Mouse (Mus musculus) ovary, adult 18-20 months (tissue): ENCODE data around the gene Epas1.

Experiments used
- DNase-seq: peaks from one replicate; pipeline ENCODE4 v3.0.0; 2022; ENCODE audit warnings: low spot score, mixed read lengths

Epas1 gene

GRCm38 (mm10) chr17:86753130-86753821 lies at the start of gene Epas1:
Gene Epas1 (plus strand): TSS chr17:86753700.
- DNase-seq, result peak; percentile 85

DNA sequence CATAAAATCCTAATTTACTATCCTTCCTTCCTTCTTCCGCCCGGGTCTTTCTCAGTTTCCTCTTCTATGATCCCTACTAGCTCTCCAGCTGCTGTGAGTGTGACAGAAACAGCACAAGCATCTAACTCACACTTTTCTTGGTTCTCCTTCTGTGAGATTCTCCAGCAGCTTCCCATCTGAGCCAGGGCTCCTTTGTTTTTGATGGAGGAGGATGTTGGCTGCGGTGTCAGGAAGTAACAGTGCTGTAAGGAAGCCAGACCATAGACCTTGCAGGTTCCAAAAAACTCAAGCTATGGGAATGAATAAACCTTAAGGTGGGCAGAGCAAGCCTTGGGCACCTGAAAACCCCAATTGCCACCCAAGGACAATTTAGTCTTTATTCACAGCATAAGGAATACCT lies 48.3 kb upstream of the Epas1 start:
- no peak for DNase-seq

GRCm38 (mm10) chr17:86706467-86706866 lies 47.0 kb upstream of the Epas1 start:
- DNase-seq, result no peak

DNA sequence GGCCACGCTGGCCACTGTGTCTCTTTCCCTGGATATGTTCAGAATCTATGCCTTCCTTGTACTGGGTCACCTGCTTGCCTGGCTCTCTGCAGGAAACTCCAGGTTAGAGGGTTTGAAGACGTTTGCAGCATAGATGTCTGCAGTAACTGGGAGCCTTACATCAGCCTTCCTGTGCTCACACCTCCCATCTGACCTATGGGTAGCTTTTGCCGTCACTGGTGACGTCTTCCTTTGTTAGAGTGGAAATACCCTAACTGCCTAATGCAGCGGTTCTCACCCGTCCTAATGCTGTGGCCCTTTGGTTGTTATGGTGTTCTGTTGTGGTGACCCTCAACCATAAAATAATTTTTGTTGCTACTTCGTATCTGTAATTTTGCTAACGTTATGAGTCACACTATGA lies 43.7 kb upstream of the Epas1 start:
- no peak for DNase-seq

DNA sequence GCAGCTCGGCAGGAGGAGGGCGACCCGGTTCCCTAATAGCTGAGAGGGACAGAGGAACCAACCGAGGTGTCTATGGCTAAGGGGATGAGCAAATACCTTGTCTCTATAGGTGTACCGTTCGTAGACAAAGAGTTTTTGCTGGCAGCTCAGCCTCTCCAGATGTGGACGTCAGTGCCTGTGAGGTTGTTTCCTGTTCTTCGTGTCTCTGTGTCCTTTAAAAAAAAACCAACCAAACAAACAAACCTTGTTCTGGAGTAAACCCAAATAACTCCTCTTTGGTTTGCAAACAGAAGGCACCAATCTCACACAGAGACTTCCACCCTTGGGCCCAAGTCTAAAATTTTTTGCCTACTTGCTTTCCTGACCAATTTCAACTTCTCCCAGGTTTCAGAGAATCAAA lies 43.1 kb upstream of the Epas1 start:
- DNase-seq, result no peak

DNA sequence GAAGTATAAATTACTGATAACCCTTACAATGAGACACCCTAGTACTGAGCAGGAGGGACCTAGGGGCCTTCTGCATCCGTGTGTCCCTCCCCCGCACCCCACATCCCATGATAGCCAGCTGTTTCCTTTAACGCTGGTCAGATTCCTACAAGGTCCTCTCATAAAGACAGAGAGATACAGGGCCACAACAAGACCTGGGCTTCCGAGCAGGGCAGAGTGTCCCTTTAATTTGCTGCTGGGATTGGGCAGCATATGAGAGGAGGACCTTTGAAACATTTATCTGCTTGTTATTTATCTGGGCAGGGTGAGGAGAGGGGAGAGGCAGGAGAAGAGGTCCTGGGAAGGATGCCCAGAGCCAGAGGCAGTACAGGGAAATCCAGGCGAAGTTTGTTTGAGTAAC lies 41.6 kb upstream of the Epas1 start:
- peak; percentile 38 for DNase-seq

DNA sequence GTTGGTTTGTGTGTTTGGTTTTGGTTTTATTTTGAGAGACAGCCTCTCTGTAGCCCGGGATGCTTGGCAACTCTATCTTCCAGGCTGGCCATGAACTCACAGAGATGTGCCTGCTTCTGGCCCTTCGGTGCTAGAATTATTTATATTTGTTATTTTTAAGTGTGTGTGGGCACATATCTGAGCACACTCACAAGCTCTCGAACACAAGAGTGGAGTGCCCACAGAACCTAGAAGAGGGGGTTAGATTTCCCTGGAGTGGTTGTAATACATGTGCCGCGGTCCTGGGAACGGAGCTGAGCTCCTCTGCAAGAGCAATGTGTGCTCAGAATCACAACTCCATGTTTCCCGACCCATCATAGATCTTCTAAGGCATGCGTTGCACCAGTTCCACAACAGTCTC lies 40.9 kb upstream of the Epas1 start:
- DNase-seq, result no peak

DNA sequence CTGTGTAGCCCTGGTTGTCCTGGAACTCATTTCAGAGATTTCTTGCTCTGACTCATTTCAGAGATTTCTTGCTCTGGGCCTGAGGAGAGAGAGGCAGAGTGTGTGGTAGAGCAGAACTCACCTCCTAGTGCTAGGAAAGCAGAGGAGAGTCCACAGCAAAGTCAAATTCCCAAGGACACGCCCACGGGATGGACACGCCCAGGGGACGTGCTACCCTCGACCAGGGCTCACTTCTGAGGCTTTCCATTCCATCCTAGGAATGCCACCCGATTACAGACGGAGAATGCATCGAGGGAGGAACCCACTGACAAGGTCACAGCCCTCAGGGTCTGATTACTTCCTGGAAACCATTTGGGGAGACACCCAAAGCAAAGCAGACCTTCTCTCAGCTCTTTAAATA lies 39.9 kb upstream of the Epas1 start:
- DNase-seq, result peak; percentile 34

GRCm38 (mm10) chr17:86724786-86725415 lies 28.6 kb upstream of the Epas1 start:
- DNase-seq, result no peak

GRCm38 (mm10) chr17:86726480-86726879 lies 27.0 kb upstream of the Epas1 start:
- DNase-seq, result no peak

GRCm38 (mm10) chr17:86727031-86727430 lies 26.5 kb upstream of the Epas1 start:
- no peak for DNase-seq

- no peak for DNase-seq
These were observed 22.2 kb upstream of the Epas1 start for GRCm38 (mm10) chr17:86731273-86731672.

GRCm38 (mm10) chr17:86732024-86732423 lies 21.5 kb upstream of the Epas1 start:
- peak; percentile 69 for DNase-seq

GRCm38 (mm10) chr17:86732522-86732921 lies 21.0 kb upstream of the Epas1 start:
- DNase-seq, result no peak

DNA sequence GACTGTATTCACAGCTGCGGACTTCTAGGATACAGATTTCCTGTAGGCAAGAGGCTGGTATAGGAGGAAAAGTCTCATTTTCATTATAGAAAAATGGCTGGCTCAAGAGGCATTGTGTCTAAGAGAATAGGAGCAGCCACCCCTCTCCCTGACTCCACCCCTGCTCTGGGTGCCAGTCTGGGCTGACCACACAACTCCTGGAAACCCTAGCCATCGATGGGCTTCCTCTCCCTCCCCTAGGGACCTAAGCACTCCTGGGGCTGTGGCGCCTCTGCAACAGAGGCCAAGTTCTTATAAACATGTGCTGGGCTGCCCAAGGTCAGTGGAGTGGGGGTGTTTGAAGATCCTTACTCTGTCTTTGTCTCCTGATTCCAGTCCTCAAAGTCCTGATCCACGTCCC lies 19.9 kb upstream of the Epas1 start:
- peak; percentile 7 for DNase-seq

- no peak for DNase-seq
These were observed 15.0 kb upstream of the Epas1 start for GRCm38 (mm10) chr17:86738477-86738876.

DNA sequence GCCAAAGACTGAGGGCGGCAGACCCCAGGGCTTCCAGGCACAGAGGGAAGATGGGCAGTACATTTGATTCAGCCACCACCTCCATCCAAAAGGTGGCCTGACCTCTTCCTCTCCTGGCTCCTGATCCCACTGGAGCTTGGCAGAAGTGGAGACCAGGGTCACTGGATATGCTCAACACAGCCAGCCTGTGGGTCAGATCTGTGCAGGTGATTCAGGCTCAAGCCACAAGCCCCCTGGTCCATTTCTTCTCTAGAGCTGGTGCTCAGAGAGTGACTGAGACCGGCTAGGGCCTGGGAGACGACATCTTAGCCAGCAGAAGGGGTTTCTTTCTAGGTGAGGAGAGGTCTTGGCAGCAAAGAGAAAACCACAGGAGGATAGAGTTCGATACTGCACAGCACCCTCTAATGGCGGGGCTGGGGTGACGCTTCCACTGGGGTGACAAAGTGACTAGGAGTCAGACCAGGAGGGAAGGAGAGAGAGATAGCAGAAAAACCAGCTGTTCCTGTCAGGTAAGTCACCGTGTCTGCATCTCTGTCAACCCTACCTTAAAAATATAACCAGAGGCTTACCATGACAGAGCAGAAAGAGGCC lies 10.1 kb upstream of the Epas1 start:
- DNase-seq, result no peak

DNA sequence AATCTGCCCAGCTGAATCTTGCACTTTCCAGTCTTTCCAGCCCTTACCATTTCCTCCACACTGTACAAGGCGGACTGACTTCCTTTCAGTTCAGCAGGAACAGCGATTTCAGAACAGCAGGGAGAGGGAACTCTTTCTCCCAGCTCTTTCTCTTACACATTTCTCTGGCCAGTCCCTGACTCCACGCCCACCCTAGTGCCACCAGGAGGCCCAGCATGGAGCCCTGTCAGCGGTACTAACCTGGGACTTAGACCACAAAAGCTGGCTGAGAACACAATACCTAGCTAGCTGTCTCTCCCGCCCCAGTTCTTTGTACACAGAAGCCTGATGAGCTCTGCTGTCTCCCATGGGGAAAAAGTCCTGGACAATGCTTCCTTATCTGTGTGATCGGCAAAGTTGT lies 8.6 kb upstream of the Epas1 start:
- no peak for DNase-seq

DNA sequence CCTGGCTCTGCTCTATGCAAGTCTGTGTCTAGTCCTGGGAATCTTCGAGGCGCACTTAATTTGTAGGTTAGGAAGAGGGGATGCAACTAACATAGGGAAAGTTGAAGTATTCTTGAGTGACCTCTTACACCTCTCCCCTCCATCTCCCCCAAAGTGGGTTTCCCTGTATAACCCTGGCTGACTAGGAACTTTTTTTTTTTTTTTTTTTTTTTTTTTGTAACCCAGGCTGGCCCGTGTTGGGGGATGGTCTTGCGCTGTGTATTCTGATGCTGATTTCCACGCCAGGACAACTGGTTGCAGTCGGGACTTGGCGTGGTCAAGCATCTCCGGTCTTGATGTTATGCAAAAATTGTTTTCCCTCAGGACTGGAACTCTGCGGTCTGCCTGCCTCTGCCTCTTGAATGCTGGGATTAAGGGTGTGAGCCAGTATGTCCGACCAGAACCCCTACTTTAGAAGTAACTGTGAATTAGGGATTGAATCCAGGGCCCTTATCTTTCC lies 2.1 kb upstream of the Epas1 start:
- no peak for DNase-seq

DNA sequence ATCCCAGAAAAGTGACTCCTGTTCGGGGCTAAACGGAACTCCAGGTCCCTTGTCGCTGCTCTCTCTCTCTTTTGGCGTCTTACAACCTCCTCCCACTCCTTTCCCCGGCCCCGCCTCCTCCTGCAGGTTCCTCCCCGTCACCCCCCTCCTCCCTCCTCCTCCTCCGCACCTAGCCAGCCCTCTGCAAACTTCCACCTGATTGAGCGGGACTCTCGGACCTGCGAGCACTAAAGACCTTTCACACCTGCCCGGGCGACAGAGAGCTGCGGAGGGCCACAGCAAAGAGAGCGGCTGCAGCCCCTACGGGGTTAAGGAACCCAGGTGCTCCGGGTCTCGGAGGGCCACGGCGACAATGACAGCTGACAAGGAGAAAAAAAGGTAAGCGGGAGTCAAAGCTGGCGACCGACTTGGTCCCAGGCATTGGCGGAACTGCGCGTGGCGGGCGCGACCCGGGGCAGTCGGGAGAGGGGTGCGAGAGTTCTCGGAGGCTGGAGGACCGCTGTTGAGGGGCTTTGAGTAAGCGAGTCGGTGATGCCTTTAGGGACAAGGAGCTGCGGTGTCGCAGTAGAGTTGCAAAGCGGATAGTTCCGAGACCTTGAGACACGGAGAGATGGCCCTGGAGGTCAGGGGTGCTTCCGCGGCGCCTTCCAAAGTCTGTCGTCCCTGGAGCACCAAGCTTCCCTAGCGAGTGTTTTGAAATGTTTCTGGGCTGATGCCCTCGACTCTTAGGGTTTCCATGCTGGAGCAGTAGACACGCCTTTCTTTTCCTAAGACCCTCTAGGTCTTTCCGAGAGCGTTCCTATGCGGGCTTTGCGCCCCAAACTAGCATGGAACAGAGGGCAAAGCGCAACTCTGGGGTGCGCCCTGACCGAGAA lies 668 bp downstream of the Epas1 start:
- DNase-seq, result peak; percentile 55

DNA sequence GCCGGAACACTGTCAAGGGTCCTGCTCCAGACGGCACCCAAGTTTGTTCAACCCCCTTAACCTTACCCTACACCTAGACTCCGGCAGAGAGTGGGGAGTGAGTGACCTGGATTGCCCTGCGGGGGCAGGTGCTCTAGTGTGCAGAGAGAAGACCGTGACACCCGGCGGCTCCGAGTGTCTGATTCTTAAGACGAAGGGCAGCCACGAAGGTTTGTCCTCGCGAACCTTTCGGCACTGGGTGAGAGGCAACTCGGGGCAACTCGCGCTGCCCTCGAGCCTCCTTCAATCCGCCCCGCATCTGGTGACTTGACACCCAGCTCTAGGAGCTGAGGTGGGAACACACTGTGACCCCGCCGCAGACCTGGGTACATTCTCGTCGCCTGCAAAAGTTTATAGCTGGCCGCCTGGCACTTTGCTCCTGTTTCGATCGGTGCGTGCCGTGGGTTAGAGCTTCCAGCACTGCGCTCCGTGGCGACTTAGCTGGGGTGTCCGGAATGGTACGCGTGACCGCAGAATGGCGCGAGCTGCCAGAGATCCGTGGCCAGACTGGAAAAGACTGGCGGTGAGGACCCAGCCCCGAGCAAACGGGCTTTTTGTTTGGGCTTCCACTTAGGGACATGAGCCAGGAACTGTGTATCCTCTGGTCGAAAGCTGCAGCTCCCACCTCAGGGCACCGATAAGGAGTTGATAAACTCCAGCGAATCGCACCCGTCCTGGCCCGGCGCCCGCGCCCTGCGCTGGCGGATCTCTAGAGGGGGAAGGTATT lies 1.5 kb downstream of the Epas1 start:
- peak; percentile 61 for DNase-seq
